Mouse (Mus musculus): ENCODE data around the gene Wdr78.

GRCm38 (mm10) chr4:103136946-103137345, 22.6 kb upstream of the Wdr78 start:
- TF ChIP-seq POLR2A (IDR thresholded peaks at IDR 0.05; ENCODE audit: borderline replicate concordance, extremely low read depth, insufficient read depth, insufficient read length, poor library complexity, severe bottlenecking) (no peak), CTCF (IDR thresholded peaks at IDR 0.05; ENCODE audit: borderline replicate concordance, extremely low read depth, insufficient read depth, insufficient read length) (no peak)

All from brain, embryonic 14.5 days (tissue).